Mouse (Mus musculus) left cerebral cortex, postnatal 4 days (tissue): ENCODE data around the gene Acot1. TPM values are rescaled to one million over a fixed set of nuclear protein-coding genes. Genes with fewer than 3 reads are reported as not detected.
"Not testable (repeated sequence)": the region's sequence is repeated elsewhere in the genome, so short reads cannot be mapped to it uniquely, and the experiment has no call there.

Experiments used
- DNase-seq: peaks from one replicate; pipeline ENCODE4 v3.0.0-alpha.2; 2022
- intact Hi-C: fragments of 180-260 bp; cut with DNase I; formaldehyde crosslinking; loops from one replicate; pipeline ENCODE4 v1.15.1; 2025
- total RNA-seq, 2 experiments: library from RNA; stranded (reverse); gene quantifications; 2 replicates each; pipeline ENCODE4 v1.2.3; 2021

The Acot1 gene
- total RNA-seq, 2 experiments from 2014 or later = 51.5 to 51.9 TPM

DNA sequence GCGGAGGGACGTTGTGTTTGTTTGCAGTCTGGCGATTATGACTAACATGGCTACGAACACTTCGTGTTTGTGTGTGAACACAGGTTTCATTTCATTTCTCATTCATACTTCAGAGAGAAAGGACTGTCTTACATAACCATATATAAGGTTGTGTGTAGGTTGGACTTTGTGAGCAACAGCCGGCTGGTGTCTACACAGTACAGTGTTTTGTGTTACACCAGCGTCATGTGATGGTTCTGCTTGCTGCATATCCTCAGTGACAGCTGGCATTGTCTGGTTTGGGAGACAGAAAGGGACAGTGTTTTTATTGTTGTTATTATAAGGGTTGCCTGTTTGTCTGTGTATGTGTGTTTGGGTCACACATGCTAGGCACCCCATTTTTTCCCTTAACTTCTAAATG is 4.4 kb downstream of the Acot1 start:
- intact Hi-C loops = no loop called here
- no peak for DNase-seq

DNA sequence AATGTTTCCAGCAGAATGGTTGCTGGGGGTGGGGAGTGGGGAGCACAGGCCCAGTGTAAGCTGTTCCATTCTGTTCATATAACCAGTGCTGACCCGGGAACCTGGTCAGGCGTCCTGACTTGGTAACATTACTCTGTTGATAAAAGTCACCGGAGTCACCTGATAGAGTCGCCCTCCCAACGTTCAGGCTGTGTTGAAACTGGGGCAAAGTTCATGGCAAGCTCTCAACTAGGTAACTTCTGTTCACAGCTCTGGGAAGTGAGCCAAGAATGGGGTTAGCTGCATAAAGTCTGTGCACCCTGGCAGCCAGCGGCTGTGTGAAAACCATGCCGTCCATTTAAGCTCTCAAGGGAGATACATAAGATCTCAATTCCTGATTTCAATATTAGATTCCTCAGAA is 11.2 kb downstream of the Acot1 start:
- intact Hi-C loops, DNase-seq: not testable (repeated sequence)

DNA sequence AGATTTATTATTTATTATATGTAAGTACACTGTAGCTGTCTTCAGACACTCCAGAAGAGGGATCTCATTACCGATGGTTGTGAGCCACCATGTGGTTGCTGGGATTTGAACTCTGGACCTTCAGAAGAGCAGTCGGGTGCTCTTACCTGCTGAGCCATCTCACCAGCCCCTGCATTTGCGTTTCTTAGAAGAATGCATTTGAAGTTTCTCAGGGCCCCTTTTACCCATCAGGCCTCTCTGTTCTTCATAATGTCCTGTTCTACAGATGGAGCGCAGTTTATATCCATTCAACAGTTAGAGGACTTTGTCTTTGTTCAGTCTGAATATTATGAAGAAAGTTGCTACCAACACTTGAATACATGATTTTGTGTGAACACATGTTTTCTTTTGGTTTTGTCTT is 13.0 kb downstream of the Acot1 start:
- intact Hi-C loops, DNase-seq: not testable (repeated sequence)

DNA sequence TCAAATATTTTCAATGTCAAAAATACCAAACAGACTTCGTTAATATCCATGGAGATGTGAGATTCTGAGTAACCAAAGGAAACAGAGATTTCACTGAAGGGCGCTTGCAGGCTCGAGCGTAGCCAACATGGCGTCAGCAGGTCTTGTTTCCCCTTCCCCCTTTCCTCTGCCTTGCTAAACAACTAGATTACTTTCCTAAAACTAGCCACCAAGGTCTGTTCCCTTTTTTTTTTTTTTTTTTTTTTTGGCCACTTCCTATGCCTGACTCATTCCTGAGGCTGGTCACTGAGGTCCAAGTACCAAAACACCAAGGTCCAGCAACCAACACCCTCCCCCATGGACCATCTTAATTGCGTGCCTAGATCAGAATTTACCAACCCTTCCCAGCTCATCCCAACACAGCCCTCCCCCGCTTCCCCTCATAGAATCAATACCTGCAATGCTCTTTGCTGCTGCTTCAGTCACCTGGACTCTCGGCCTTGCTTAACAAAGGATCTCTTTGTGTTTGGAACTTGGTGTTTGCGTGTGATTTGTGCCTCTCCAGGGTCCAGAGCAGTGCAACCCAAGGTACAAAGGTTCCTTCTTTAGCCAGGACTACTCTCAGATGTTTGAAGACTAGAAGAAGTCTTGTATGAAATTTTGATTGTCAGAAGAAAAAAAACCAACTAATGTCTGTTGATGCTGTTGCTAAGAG is 13.9 kb downstream of the Acot1 start:
- no peak for DNase-seq
- intact Hi-C loops = no loop called here

DNA sequence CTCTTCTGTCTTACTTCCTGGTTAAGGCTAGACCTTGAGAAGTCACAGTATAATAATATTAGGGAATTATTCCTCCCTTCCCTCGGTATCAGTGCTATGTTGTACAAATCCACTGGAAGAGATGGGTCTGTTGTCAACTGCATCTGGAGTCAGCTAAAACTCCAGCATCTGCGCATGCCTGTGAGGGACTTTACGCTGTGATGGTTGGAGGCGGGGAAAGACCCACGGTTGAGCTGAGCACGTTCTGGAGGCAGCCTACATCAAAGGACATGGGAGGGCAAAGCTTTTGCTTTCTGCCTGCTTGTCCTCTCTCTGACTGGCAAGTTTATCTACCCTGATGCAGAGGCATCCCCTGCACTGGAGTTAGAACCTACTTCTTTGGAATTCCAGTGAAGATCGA is 16.6 kb downstream of the Acot1 start:
- DNase-seq = no peak
- intact Hi-C loops = no loop called here

DNA sequence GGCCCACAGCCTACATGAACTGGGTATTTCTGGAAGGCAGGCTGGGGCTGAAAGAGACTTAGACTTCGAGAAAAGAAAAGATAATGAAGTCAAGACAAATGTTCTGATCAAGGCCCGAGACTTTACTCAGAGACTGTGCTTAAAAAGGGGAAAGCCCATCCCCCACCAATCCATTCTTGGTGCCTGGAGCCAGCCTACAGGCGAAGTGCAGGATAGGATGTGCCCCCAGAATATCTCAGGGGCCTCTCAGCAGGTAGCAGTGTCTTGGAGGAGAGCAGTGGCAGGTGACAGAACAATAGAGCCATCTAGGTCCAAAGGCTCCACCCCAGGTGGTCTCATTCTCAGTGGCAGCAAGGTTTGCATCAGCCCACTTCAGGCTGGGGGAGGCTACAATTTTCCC is 19.0 kb downstream of the Acot1 start:
- intact Hi-C loops, DNase-seq: not testable (repeated sequence)

DNA sequence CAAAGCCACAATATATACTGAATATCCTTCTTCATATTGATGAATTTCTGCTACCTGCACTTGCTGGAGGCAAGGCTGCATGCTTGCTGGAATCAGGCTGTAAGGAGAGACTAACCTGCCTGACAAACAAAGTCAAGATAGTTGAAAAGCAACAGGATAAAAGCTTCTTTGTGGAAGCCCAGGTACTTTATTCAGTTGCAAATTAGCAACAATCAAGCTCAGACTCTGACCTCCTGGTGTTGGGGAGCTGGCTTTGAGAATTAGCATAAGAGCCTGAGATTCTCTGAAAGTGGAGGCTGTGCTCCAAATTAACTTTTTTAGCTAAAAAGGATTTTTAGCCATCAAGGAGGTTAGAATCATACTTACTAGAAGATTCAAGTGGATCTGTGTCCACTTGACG is 19.8 kb downstream of the Acot1 start:
- intact Hi-C loops, DNase-seq: not testable (repeated sequence)

DNA sequence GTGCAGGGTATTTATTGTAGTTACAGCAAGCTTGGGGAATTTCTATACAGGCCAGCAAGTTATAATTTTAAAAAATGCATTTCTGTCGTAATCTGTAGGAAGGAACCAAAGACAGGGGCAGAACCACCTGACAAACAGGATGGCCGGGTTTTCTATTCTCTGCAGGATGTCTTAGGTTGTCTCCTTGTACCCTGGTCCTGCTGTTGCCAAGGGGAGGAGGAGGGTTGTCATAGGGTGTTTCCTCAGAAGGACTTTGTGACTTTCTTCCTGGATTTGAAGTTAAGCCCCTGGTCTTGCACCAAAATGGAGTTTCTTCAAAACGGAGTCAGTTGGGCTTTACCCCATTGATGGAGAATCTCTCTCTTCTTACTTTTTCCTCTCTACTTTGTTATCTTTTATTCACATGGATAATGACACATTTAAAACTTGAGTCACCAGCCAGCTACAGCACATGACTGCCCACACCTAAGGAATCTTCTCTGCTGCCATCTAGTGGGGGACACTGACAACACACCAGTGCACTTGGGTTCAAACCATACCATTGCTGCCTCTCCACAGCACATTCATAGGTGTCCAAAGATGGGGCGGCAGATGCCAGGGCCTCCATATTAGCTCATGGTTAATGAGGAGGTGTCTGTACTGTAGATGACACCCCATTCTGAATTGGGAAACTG is 21.5 kb downstream of the Acot1 start:
- intact Hi-C loops = no loop called here
- DNase-seq = peak; percentile 70

DNA sequence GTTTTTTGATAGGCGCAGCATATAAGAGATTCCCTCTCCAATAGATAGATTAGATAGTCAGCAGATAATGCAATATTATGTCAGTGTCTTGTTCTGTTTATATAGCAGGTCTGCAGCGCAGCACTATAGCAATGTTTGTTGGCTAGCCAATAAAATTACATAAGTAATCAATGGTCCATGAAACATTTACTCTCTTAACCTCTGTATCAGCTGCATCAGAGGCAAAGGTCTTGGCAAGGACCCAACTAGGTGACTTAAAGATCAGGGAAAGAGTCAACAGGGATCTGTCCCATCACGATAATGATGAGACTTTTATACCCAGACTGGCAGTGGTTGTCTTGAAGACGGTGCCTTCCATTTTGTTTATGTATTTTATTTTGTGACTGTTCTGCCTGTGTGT is 23.6 kb downstream of the Acot1 start:
- DNase-seq = no peak
- intact Hi-C loops = no loop called here

DNA sequence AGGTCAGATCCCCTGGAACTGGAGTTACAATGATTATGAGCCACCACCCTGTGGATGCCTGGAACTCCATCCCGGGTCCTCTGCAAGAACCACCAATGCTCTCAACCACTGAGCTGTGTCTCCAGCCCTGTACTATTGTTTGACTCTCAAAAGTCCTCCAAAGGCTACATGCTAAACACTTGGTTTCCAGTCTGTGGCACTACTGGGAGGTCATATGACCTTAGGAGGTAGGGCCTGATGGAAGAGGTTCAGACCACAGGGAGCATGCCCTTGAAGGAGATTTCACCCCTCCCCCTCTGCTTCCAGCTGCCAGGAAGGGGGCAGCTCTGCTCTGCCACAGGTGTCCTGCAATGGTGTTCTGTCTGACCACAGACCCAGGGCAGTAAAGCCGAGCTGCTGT is 24.0 kb downstream of the Acot1 start:
- intact Hi-C loops = not testable (repeated sequence)

DNA sequence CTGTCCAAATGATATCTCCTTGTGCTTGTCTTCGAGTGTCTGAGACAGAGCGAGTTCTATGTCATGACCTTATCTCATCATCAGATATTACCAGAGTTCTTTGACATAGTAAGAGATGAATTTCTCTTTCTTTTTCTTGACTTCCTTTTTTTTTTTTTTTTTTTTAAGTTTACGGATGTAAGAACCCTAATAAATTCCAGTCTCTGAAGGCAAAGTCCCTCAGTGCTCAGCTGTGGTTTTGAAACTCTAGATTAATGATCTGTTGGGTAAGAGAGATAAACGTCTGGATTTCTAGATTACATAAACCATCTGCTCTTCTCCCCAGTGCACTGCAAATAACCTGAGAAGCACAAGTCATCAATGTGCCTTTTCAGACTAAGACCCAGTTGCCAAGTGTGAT is 24.8 kb downstream of the Acot1 start:
- intact Hi-C loops = no loop called here
- DNase-seq = no peak

More for the DNA sequence above, 24.0 kb downstream of the Acot1 start:
- not testable (repeated sequence) for DNase-seq

DNA sequence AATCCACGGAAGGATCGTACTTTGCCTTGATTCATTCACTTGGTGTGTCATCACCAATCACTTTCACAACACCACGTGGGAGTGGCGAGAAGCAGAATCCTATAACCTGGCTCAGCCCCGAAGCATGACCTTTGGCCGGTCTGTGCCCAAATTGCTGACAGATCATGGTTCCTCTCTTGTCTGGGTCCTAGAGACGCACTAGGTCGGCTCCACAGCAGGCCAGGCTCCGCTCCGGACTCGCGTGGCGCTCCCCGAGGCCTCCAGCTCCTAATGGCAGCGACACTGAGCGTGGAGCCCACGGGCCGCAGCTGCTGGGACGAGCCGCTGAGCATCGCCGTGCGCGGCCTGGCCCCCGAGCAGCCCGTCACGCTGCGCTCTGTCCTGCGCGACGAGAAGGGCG is 29.0 kb downstream of the Acot1 start, which contains the start of gene Acot4:
Gene Acot4, plus strand, starts transcription at position 139 of the 400 bp plus-strand sequence.
- DNase-seq = not testable (repeated sequence)

DNA sequence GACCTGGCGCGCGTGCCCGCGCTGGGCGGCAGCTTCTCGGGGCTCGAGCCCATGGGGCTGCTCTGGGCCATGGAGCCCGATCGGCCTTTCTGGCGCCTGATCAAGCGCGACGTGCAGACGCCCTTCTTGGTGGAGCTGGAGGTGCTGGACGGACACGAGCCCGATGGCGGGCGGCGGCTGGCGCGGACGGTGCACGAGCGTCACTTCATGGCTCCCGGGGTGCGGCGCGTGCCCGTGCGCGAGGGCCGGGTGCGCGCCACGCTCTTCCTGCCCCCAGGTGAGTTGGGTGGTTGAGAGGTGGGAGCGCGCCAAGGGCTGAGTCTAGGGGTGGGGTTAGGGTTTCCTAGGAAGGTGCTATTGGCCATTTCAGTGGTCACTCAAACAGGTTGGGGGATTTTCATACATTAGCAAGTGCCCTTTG is 29.4 kb downstream of the Acot1 start, which contains the start of gene Gm49366:
Gene Gm49366, plus strand, starts transcription at position 245 of the 421 bp plus-strand sequence.
- intact Hi-C loops = not testable (repeated sequence)
- peak; percentile 38 for DNase-seq

More for the DNA sequence above, 29.0 kb downstream of the Acot1 start, which contains the start of gene Acot4:
- intact Hi-C loops = not testable (repeated sequence)

DNA sequence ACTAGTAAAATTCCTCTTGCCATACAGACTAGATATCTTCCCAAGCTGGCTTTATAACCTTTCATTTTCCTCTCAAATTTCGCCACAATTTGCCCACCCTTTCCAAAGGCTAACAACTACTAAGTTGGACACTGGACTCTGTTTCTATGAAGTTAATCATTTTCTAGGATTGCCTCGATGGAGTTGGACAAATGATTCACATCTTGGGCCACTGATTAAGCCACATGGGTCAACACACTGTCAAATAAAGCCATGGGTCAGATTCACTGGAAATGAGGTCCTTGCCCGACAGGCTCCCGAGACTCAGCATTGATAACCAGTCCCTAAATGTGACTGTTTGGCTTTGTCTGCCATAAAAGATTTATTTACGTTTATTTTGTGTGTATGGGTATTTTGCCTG is 33.0 kb downstream of the Acot1 start:
- no peak for DNase-seq
- intact Hi-C loops = no loop called here

DNA sequence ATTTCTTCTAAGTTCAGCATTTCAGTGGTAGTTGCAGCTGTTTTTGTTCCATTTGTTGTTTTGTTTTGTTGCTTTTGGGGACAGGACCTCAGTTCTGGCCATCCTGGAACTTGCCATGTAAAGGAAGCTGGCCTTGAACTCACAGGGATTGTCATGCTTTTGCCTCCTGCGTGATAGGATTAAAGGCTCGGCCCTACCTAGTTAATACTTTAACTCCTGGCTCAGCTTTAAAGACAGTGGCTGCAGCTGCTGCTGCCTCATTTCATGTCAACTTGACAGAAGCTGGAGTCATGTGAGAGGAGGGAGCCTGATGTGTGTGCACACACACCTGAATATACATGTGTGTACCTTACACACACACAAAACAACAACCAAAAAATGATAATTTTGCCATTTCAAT is 34.8 kb downstream of the Acot1 start:
- no peak for DNase-seq
- intact Hi-C loops = no loop called here

DNA sequence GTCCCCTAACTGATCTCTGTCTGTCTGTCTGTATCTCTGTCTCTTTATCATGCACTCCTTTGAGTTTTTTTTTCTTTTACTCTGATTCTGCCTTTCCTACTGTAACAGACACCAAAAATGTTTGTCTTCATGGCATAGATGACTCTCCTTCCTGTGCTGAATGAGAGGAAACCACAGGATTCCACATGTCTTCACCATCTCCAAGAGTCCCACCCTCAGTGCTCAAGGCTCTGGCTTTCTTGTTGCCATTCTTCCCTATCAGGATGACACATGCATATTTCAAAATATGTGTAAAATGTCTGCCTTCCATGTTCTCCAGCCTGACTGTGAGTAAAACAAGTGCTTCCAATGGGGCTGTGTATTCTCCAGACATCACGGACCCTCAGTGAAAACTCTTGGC is 37.6 kb downstream of the Acot1 start:
- intact Hi-C loops = no loop called here
- no peak for DNase-seq

DNA sequence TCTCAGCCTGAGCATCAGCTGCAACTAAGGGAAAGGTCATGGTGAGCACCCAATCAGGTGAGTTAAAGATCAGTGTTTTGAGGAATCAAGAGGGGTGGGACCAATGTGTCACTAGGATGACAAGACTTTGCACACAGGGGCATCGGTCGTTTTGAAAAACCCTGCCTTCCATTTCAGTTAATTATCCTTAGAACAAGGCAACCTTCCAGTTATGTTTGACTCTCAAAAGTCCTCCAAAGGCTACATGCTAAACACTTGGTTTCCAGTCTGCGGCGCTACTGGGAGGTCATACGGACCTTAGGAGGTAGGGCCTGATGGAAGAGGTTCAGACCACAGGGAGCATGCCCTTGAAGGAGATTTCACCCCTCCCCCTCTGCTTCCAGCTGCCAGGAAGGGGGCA is 41.5 kb downstream of the Acot1 start:
- DNase-seq, intact Hi-C loops: not testable (repeated sequence)

DNA sequence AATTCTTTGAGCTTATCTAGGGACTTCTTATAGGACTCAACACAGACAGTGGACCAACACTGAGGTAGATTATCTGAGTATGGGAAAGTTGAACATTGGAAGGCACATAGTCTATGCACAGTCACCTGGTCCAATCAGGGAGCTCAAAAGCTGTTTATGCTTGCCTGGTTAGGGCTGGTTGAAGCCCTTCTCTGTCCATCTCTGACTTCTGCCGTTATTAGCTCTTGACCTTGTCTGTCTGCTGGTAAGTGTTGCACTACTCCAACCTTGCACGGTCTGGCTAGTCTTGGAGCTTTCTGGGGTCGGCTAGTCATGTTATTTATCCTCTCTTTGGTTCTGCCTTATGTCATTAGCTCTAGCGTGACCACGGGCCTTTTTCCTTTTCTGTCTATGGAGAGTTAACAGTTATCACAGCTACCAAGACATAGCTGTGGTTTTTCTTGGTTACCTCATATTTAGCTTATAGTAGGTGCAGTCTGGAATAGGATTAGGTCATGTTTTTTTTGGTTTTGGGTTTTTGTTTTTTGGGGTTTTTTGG is 42.7 kb downstream of the Acot1 start, which contains the start of gene Acot3:
Gene Acot3, plus strand, starts transcription at position 208 of the 538 bp plus-strand sequence.
- intact Hi-C loops = no loop called here
- no peak for DNase-seq

DNA sequence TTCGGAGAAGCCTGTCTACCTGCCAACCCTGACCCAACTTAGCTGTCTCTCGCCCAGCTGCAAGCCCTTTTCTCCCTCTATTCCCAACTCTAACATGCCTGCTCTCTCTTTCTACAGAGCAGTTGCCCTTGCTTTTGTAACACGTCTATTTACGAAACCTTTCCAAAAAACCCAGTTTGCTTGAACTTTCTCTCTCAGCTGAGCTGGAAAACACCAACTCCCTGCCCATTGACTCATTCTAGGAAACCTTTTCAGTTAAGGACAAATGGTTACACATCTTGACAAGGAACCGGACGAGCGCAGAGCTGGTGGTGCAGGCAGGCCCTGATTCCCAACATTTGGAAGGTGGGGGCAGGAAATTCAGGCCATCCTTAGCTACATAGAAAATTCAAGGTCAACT is 43.3 kb downstream of the Acot1 start:
- intact Hi-C loops = no loop called here
- no peak for DNase-seq

DNA sequence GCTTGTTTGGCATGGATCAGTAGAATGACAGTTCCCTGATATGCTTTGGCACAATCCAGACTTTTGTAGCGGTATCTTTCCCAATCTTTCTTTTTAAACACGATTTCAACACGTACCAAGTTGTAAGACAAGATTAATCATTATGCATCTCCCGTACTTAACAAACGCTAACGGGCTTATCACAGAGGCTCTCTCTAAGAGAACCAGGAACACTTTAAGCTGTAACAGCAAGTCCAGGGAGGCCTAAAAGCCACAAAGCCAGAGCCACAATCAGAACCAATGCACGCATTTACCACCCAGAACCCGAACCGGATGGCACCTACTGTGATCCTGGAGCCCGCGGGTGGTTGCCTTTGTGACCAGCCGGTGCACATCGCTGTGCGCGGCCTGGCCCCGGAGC is 43.9 kb downstream of the Acot1 start:
- no peak for DNase-seq
- intact Hi-C loops = no loop called here

DNA sequence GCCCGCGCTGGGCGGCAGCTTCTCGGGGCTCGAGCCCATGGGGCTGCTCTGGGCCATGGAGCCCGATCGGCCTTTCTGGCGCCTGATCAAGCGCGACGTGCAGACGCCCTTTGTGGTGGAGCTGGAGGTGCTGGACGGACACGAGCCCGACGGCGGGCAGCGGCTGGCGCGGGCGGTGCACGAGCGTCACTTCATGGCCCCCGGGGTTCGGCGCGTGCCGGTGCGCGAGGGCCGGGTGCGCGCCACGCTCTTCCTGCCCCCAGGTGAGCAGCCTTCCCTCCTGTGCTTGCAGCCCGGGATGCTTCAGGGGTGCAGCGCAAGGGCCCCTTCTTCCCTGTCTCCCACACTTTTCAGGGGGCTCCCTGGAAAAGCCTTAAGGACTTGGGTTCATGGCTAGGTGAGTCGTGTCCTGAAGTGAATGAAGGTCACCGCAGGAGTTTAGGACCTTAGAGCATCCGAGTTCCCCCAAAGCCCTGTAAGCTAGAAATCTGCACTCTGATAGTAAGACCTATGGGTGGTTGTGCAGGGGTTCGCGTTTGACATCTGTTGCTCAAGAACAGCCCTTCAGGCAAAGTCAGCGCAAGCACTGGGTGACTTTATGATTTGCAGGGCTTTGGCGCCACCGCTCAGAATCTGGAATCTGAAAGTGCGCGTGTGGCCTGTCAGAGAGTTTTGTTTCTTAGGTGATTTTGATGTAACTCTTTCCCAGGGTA is 44.5 kb downstream of the Acot1 start:
- peak; percentile 13 for DNase-seq
- intact Hi-C loops = no loop called here
